Mouse (Mus musculus): ENCODE results near the gene Cabcoco1. TPM values are rescaled to one million over a fixed set of nuclear protein-coding genes. Genes with fewer than 3 reads are reported as not detected.

Gene Cabcoco1
- polyA plus RNA-seq, 1 experiment from 2014 or later, result 35.3 TPM

GRCm38 (mm10) chr10:68540612-68541011 is 1.1 kb downstream of the Cabcoco1 start:
- WGBS, result 51% methylated on average over 3 of the region's 3 CpGs
- H3K4me2 ChIP-seq (ENCODE audit: low read length), result peak overlapping the region; percentile 76
- H3K27me3 ChIP-seq (ENCODE audit: control insufficient read depth, insufficient read depth, low read length), result no peaks in the 10 kb centered on the region
- H3K36me3 ChIP-seq (ENCODE audit: control insufficient read depth, insufficient read depth, low read length), result no peaks in the 10 kb centered on the region
- peak overlapping the region in 1 of 2 experiments; percentile 48; a peak in 1 of 4 replicates for H3K4me3 ChIP-seq (ENCODE audit: control insufficient read depth in 1 of 2, insufficient read depth in 1 of 2, low read depth in 1 of 2, low read length in 2 of 2)
- peaks cover 7 to 18% of the 10 kb centered on the region in 2 experiments for H3K4me1 ChIP-seq (ENCODE audit: control insufficient read depth in 2 of 2, insufficient read depth in 2 of 2, low read length in 2 of 2)
- no peaks in the 10 kb centered on the region for H3K9me3 ChIP-seq (ENCODE audit: control insufficient read depth, low read length)
- ATAC-seq (ENCODE audit: insufficient number of reproducible peaks, insufficient read depth, low FRiP score, low read depth), result no peak
- H3K9ac ChIP-seq (ENCODE audit: low read length), result 0 out of 2 replicates have a peak overlapping the region, but pooled peaks have one; percentile 74
- H3K27ac ChIP-seq (replicated peaks in 1 of 2; ENCODE audit: control insufficient read depth in 1 of 2, insufficient read depth in 1 of 2, low read depth in 2 of 2, low read length in 2 of 2), result peak overlapping the region in 1 of 2 experiments; percentile 38; a peak in 2 of 4 replicates

DNA sequence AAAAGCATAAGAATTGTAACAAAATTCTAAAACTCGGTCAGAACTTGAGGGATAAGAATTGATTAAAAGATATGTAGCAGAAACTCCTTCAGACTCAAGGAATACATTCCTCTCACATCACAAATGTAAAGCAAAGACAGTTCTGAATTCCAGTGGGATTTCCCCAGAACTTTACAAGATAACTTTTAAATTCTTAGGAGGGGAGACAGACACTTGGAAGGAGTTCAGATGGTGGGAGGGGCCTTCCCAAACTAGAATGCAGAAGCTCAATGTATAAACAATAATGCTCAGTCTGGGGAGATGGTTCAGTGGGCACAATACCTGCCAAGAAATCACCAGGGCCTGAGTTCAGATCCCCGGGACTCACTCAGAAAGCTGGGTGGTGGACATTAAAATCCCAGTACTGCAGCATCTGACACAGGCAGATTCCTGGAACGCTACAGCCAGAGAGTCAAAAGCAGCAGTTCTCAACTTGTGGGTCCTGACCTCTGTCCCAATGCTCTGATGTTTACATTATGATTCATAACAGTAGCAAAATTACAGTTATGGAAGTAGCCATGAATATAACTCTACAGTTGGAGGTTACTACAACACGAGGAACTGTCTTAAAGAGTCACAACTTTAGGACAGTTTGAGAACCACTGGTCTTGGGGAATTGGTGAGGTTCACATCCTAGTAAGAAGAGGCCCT is 4.3 kb downstream of the Cabcoco1 start:
- H3K27me3 ChIP-seq (ENCODE audit: control insufficient read depth, insufficient read depth, low read length), result no peaks in the 10 kb centered on the region
- WGBS, result 72% methylated on average over 4 of the region's 4 CpGs
- peaks cover 7 to 15% of the 10 kb centered on the region in 2 experiments for H3K4me1 ChIP-seq (ENCODE audit: control insufficient read depth in 2 of 2, insufficient read depth in 2 of 2, low read length in 2 of 2)
- no peak overlapping the region for H3K4me3 ChIP-seq (ENCODE audit: control insufficient read depth in 1 of 2, insufficient read depth in 1 of 2, low read depth in 1 of 2, low read length in 2 of 2)
- no peak overlapping the region for H3K9ac ChIP-seq (ENCODE audit: low read length)
- H3K27ac ChIP-seq (replicated peaks in 1 of 2; ENCODE audit: control insufficient read depth in 1 of 2, insufficient read depth in 1 of 2, low read depth in 2 of 2, low read length in 2 of 2), result peak overlapping the region in 1 of 2 experiments; percentile 55; a peak in 1 of 4 replicates
- no peaks in the 10 kb centered on the region for H3K9me3 ChIP-seq (ENCODE audit: control insufficient read depth, low read length)
- no peak for ATAC-seq (ENCODE audit: insufficient number of reproducible peaks, insufficient read depth, low FRiP score, low read depth)
- no peak overlapping the region for H3K4me2 ChIP-seq (ENCODE audit: low read length)
- H3K36me3 ChIP-seq (ENCODE audit: control insufficient read depth, insufficient read depth, low read length), result peaks cover 4% of the 10 kb centered on the region; the same call in 1 of the 2 replicates

DNA sequence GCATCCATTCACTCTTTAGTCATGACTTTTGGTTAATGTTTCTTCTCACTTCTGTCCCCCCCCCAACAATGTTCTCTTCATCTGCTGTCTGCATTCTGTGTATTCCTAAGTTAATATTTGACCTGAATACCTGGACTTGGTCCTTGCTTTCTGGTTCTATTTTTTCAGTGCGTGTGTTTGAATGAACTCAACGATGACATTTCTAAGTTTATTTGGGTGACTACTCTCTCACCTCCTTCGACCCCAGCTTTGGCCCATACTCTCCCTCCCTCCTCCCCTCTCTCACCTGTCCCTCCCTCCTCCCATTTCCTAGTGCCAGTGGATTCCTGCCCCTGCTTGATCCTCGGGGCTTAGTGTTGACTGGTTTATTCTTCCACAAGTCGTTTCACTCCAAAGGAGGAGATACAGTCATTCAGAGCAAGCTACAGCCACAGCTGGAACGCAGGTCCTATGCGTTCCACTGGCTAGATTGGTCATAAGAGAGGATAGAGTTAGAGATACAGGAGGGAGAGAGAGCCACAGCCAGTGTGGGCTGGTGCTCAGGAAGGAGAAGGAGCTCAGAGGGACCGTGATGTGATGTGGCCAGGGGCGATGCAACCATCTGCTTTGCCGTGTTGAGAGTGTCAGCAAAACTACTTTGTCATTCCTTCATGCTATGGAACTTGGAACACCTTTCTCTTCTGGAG is 12.2 kb downstream of the Cabcoco1 start:
- no peak overlapping the region for H3K9ac ChIP-seq (ENCODE audit: low read length)
- no peak overlapping the region for H3K4me2 ChIP-seq (ENCODE audit: low read length)
- no peak overlapping the region for H3K27ac ChIP-seq (replicated peaks in 1 of 2; ENCODE audit: control insufficient read depth in 1 of 2, insufficient read depth in 1 of 2, low read depth in 2 of 2, low read length in 2 of 2)
- no peaks in the 10 kb centered on the region for H3K9me3 ChIP-seq (ENCODE audit: control insufficient read depth, low read length)
- peaks cover 4% of the 10 kb centered on the region for H3K36me3 ChIP-seq (ENCODE audit: control insufficient read depth, insufficient read depth, low read length)
- H3K4me1 ChIP-seq (ENCODE audit: control insufficient read depth in 2 of 2, insufficient read depth in 2 of 2, low read length in 2 of 2), result peaks cover 2 to 3% of the 10 kb centered on the region in 2 experiments; a peak in 1 of 4 replicates
- no peaks in the 10 kb centered on the region for H3K27me3 ChIP-seq (ENCODE audit: control insufficient read depth, insufficient read depth, low read length)
- WGBS, result 79% methylated on average over 10 of the region's 10 CpGs
- H3K4me3 ChIP-seq (ENCODE audit: control insufficient read depth in 1 of 2, insufficient read depth in 1 of 2, low read depth in 1 of 2, low read length in 2 of 2), result no peak overlapping the region
- no peak for ATAC-seq (ENCODE audit: insufficient number of reproducible peaks, insufficient read depth, low FRiP score, low read depth)

GRCm38 (mm10) chr10:68528958-68529357 is 12.7 kb downstream of the Cabcoco1 start:
- H3K9me3 ChIP-seq (ENCODE audit: control insufficient read depth, low read length), result no peaks in the 10 kb centered on the region
- H3K9ac ChIP-seq (ENCODE audit: low read length), result no peak overlapping the region
- no peaks in the 10 kb centered on the region for H3K27me3 ChIP-seq (ENCODE audit: control insufficient read depth, insufficient read depth, low read length)
- WGBS, result 74% methylated on average over 8 of the region's 8 CpGs
- no peak overlapping the region for H3K27ac ChIP-seq (replicated peaks in 1 of 2; ENCODE audit: control insufficient read depth in 1 of 2, insufficient read depth in 1 of 2, low read depth in 2 of 2, low read length in 2 of 2)
- peaks cover 2 to 3% of the 10 kb centered on the region in 2 experiments; a peak in 1 of 4 replicates for H3K4me1 ChIP-seq (ENCODE audit: control insufficient read depth in 2 of 2, insufficient read depth in 2 of 2, low read length in 2 of 2)
- no peak for ATAC-seq (ENCODE audit: insufficient number of reproducible peaks, insufficient read depth, low FRiP score, low read depth)
- H3K4me2 ChIP-seq (ENCODE audit: low read length), result no peak overlapping the region
- no peak overlapping the region for H3K4me3 ChIP-seq (ENCODE audit: control insufficient read depth in 1 of 2, insufficient read depth in 1 of 2, low read depth in 1 of 2, low read length in 2 of 2)
- peaks cover 4% of the 10 kb centered on the region for H3K36me3 ChIP-seq (ENCODE audit: control insufficient read depth, insufficient read depth, low read length)

GRCm38 (mm10) chr10:68522106-68522505 is 19.6 kb downstream of the Cabcoco1 start:
- no peak overlapping the region for H3K9ac ChIP-seq (ENCODE audit: low read length)
- H3K9me3 ChIP-seq (ENCODE audit: control insufficient read depth, low read length), result no peaks in the 10 kb centered on the region
- H3K27me3 ChIP-seq (ENCODE audit: control insufficient read depth, insufficient read depth, low read length), result no peaks in the 10 kb centered on the region
- H3K27ac ChIP-seq (replicated peaks in 1 of 2; ENCODE audit: control insufficient read depth in 1 of 2, insufficient read depth in 1 of 2, low read depth in 2 of 2, low read length in 2 of 2), result no peak overlapping the region
- 68% methylated on average over 4 of the region's 4 CpGs for WGBS
- H3K4me3 ChIP-seq (ENCODE audit: control insufficient read depth in 1 of 2, insufficient read depth in 1 of 2, low read depth in 1 of 2, low read length in 2 of 2), result no peak overlapping the region
- no peak for ATAC-seq (ENCODE audit: insufficient number of reproducible peaks, insufficient read depth, low FRiP score, low read depth)
- H3K4me2 ChIP-seq (ENCODE audit: low read length), result no peak overlapping the region
- peaks cover 3% of the 10 kb centered on the region; the same call in 1 of the 2 replicates for H3K36me3 ChIP-seq (ENCODE audit: control insufficient read depth, insufficient read depth, low read length)
- 0 out of 4 replicates have a peak, but pooled peaks cover 0 to 3% of the 10 kb centered on the region in 2 experiments for H3K4me1 ChIP-seq (ENCODE audit: control insufficient read depth in 2 of 2, insufficient read depth in 2 of 2, low read length in 2 of 2)

DNA sequence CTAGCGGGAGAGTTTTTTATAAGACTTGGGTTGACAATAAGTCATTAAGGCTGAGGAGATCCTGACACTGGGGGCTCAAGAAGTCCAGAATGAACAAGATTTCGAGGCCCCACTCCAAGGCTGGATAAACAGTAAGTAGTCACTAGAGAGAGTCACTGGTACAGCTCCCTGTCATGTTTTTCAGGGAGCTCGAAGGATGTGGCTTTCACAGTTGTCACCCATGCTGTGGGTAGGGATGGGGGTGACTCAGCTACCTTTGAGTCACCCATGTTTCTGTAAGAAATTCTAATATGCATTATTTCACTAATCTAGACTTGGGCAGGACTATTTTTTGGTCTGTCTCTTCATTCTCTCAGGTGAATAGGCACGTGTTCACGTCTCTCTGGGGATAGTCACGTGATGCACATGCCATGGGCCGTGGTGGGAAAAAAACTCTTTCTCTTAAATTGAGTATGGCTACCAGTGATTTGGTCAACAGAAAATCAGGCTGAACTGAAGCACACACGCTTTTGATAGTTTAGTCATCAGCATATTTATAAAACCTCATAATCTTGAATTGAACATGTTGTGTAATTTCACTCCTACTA is 29.2 kb downstream of the Cabcoco1 start:
- 82% methylated on average over 8 of the region's 8 CpGs for WGBS
- Histone ChIP-seq H3K4me1 (ENCODE audit: control insufficient read depth in 2 of 2, insufficient read depth in 2 of 2, low read length in 2 of 2) (no peaks in the 10 kb centered on the region), H3K36me3 (ENCODE audit: control insufficient read depth, insufficient read depth, low read length) (no peaks in the 10 kb centered on the region), H3K4me3 (ENCODE audit: control insufficient read depth in 1 of 2, insufficient read depth in 1 of 2, low read depth in 1 of 2, low read length in 2 of 2) (no peak overlapping the region), H3K9ac (ENCODE audit: low read length) (no peak overlapping the region), H3K9me3 (ENCODE audit: control insufficient read depth, low read length) (no peaks in the 10 kb centered on the region), H3K4me2 (ENCODE audit: low read length) (no peak overlapping the region), H3K27ac (replicated peaks in 1 of 2; ENCODE audit: control insufficient read depth in 1 of 2, insufficient read depth in 1 of 2, low read depth in 2 of 2, low read length in 2 of 2) (no peak overlapping the region), H3K27me3 (ENCODE audit: control insufficient read depth, insufficient read depth, low read length) (no peaks in the 10 kb centered on the region)
- ATAC-seq (ENCODE audit: insufficient number of reproducible peaks, insufficient read depth, low FRiP score, low read depth), result no peak

GRCm38 (mm10) chr10:68507741-68508140 is 34.0 kb downstream of the Cabcoco1 start:
- 87% methylated on average over 3 of the region's 3 CpGs for WGBS

More at GRCm38 (mm10) chr10:68507741-68508140, 34.0 kb downstream of the Cabcoco1 start:
- no peaks in the 10 kb centered on the region for H3K9me3 ChIP-seq (ENCODE audit: control insufficient read depth, low read length)
- no peaks in the 10 kb centered on the region for H3K4me1 ChIP-seq (ENCODE audit: control insufficient read depth in 2 of 2, insufficient read depth in 2 of 2, low read length in 2 of 2)
- no peak overlapping the region for H3K9ac ChIP-seq (ENCODE audit: low read length)
- H3K36me3 ChIP-seq (ENCODE audit: control insufficient read depth, insufficient read depth, low read length), result no peaks in the 10 kb centered on the region
- no peak overlapping the region for H3K4me2 ChIP-seq (ENCODE audit: low read length)
- H3K4me3 ChIP-seq (ENCODE audit: control insufficient read depth in 1 of 2, insufficient read depth in 1 of 2, low read depth in 1 of 2, low read length in 2 of 2), result no peak overlapping the region
- no peaks in the 10 kb centered on the region for H3K27me3 ChIP-seq (ENCODE audit: control insufficient read depth, insufficient read depth, low read length)
- no peak overlapping the region for H3K27ac ChIP-seq (replicated peaks in 1 of 2; ENCODE audit: control insufficient read depth in 1 of 2, insufficient read depth in 1 of 2, low read depth in 2 of 2, low read length in 2 of 2)
- no peak for ATAC-seq (ENCODE audit: insufficient number of reproducible peaks, insufficient read depth, low FRiP score, low read depth)
